Mouse (Mus musculus): Measurements from ENCODE around the gene Krtap16-1. TPM values are rescaled to one million over a fixed set of nuclear protein-coding genes. Genes with fewer than 3 reads are reported as not detected.

Krtap16-1 gene
- polyA plus RNA-seq (2012; rRNA removed; ENCODE audit: low replicate concordance), result not detected in 2 replicates

DNA sequence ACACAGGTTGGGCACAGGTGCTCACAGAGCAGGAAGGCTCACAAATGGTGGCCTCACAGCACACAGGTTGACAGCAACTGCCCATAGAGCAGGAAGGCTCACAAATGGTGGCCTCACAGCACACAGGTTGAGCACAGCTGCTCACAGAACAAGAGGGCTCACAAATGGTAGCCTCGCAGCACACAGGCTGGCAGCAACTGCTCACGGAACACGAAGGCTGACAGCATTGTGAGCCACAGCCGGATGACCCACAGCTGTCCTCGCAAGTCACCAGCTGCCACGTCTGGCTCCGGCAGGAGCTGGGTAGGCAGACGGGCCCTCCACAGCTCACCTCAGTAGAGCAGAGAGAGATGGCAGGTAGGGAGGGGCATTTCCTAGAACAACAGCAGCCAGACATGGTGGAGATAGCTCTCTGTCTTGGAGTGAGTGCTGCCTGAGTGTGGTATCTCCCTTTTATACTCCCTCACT is at the start of gene Krtap16-1:
Gene Krtap16-1, minus strand, starts transcription at position 418 of the 468 bp plus-strand sequence.

DNA sequence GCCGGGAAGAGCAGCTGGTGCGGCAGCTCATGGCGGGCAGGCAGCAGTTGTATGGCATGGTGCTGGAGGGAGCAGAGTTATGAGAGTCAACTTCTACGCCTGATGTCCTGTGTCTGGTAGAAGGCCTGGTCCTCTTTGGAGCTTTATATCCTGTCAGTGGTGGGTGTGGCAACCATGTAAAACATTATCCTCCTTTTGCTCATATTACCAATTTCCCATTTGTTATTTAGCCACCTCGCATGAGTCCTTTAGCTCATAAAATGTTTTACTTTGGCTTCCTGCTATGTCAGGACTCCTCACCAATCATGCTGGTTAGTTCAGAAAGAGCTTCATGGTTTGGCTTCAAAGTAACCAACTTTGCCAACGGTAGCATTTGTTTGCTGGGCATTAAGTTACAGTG is 43.4 kb upstream of the Krtap16-1 start, which contains the start of gene Krt33b:
Gene Krt33b, minus strand, starts transcription at position 101 of the 400 bp plus-strand sequence.

GRCm38 (mm10) chr11:100016112-100016511 is 29.7 kb upstream of the Krtap16-1 start, which contains the start of gene Krt33a:
TSS of gene Krt33a (minus strand) at chr11:100016212.

GRCm38 (mm10) chr11:99993620-99994383 is 7.4 kb upstream of the Krtap16-1 start, which contains the start of gene Krtap17-1:
TSS of gene Krtap17-1 (minus strand) at chr11:99993994.

GRCm38 (mm10) chr11:99978953-99979352 is 7.4 kb downstream of the Krtap16-1 start, which contains the start of gene Krtap29-1:
TSS of gene Krtap29-1 (minus strand) at chr11:99979053.

GRCm38 (mm10) chr11:99948175-99948574 is 38.2 kb downstream of the Krtap16-1 start, which contains the start of gene Krtap9-5:
TSS of gene Krtap9-5 (plus strand) at chr11:99948475.

GRCm38 (mm10) chr11:99935991-99936390 is 50.4 kb downstream of the Krtap16-1 start, which contains the start of gene Krtap31-2:
TSS of gene Krtap31-2 (plus strand) at chr11:99936291.

Other genes with a start within 250 kb of the Krtap16-1 start
- gene Gm11595, start 213.7 kb downstream of the Krtap16-1 start, polyA plus RNA-seq (2012; rRNA removed; ENCODE audit: low replicate concordance), result not detected in 2 replicates
- not detected in 2 replicates for gene Krtap4-8, start 205.9 kb downstream of the Krtap16-1 start, polyA plus RNA-seq (2012; rRNA removed; ENCODE audit: low replicate concordance)
- gene Krtap4-9, start 201.4 kb downstream of the Krtap16-1 start, polyA plus RNA-seq (2012; rRNA removed; ENCODE audit: low replicate concordance), result not detected in 2 replicates
- gene Gm11596, start 193.1 kb downstream of the Krtap16-1 start, polyA plus RNA-seq (2012; rRNA removed; ENCODE audit: low replicate concordance), result not detected in 2 replicates
- gene Gm11569, start 187.7 kb downstream of the Krtap16-1 start, polyA plus RNA-seq (2012; rRNA removed; ENCODE audit: low replicate concordance), result not detected in 2 replicates
- not detected in 2 replicates for gene Gm11554, start 182.2 kb downstream of the Krtap16-1 start, polyA plus RNA-seq (2012; rRNA removed; ENCODE audit: low replicate concordance)
- gene Krtap4-13, start 176.7 kb downstream of the Krtap16-1 start, polyA plus RNA-seq (2012; rRNA removed; ENCODE audit: low replicate concordance), result not detected in 2 replicates
- not detected in 2 replicates for gene Gm11564, start 170.9 kb downstream of the Krtap16-1 start, polyA plus RNA-seq (2012; rRNA removed; ENCODE audit: low replicate concordance)
- gene 2300003K06Rik, start 148.5 kb downstream of the Krtap16-1 start, polyA plus RNA-seq (2012; rRNA removed; ENCODE audit: low replicate concordance), result not detected in 2 replicates
- 1.4 TPM in 1 of 2 replicates, not detected in the other for gene Krtap4-16, start 135.0 kb downstream of the Krtap16-1 start, polyA plus RNA-seq (2012; rRNA removed; ENCODE audit: low replicate concordance)
- gene Gm11568, start 128.7 kb downstream of the Krtap16-1 start, polyA plus RNA-seq (2012; rRNA removed; ENCODE audit: low replicate concordance), result not detected in 2 replicates
- gene Gm11559, start 122.1 kb downstream of the Krtap16-1 start, polyA plus RNA-seq (2012; rRNA removed; ENCODE audit: low replicate concordance), result not detected in 2 replicates
- not detected in 2 replicates for gene Krtap9-1, start 113.2 kb downstream of the Krtap16-1 start, polyA plus RNA-seq (2012; rRNA removed; ENCODE audit: low replicate concordance)
- not detected in 2 replicates for gene Gm11567, start 107.4 kb downstream of the Krtap16-1 start, polyA plus RNA-seq (2012; rRNA removed; ENCODE audit: low replicate concordance)
- not detected in 2 replicates for gene Krtap31-1, start 78.7 kb downstream of the Krtap16-1 start, polyA plus RNA-seq (2012; rRNA removed; ENCODE audit: low replicate concordance)
- not detected in 2 replicates for gene Gm11565, start 71.8 kb downstream of the Krtap16-1 start, polyA plus RNA-seq (2012; rRNA removed; ENCODE audit: low replicate concordance)
- gene Krtap31-2, start 50.3 kb downstream of the Krtap16-1 start, polyA plus RNA-seq (2012; rRNA removed; ENCODE audit: low replicate concordance), result not detected in 2 replicates
- not detected in 2 replicates for gene Krtap9-5, start 38.1 kb downstream of the Krtap16-1 start, polyA plus RNA-seq (2012; rRNA removed; ENCODE audit: low replicate concordance)
- not detected in 2 replicates for gene Krtap29-1, start 7.5 kb downstream of the Krtap16-1 start, polyA plus RNA-seq (2012; rRNA removed; ENCODE audit: low replicate concordance)
- not detected in 2 replicates for gene Krtap17-1, start 7.4 kb upstream of the Krtap16-1 start, polyA plus RNA-seq (2012; rRNA removed; ENCODE audit: low replicate concordance)
- not detected in 2 replicates for gene Krt33a, start 29.6 kb upstream of the Krtap16-1 start, polyA plus RNA-seq (2012; rRNA removed; ENCODE audit: low replicate concordance)
- not detected in 2 replicates for gene Krt33b, start 43.3 kb upstream of the Krtap16-1 start, polyA plus RNA-seq (2012; rRNA removed; ENCODE audit: low replicate concordance)
- gene Krt34, start 55.0 kb upstream of the Krtap16-1 start, polyA plus RNA-seq (2012; rRNA removed; ENCODE audit: low replicate concordance), result not detected in 2 replicates
- 0.09 and 0.17 TPM in 2 replicates for gene Krt31, start 64.0 kb upstream of the Krtap16-1 start, polyA plus RNA-seq (2012; rRNA removed; ENCODE audit: low replicate concordance)
- 0.18 TPM in 1 of 2 replicates, not detected in the other for gene Krt32, start 101.6 kb upstream of the Krtap16-1 start, polyA plus RNA-seq (2012; rRNA removed; ENCODE audit: low replicate concordance)
- gene Krt35, start 109.6 kb upstream of the Krtap16-1 start, polyA plus RNA-seq (2012; rRNA removed; ENCODE audit: low replicate concordance), result not detected in 2 replicates
- 0.11 TPM in 1 of 2 replicates, not detected in the other for gene Krt36, start 119.0 kb upstream of the Krtap16-1 start, polyA plus RNA-seq (2012; rRNA removed; ENCODE audit: low replicate concordance)
- gene Krt13, start 135.0 kb upstream of the Krtap16-1 start, polyA plus RNA-seq (2012; rRNA removed; ENCODE audit: low replicate concordance), result 0.24 and 2.1 TPM in 2 replicates
- 0.12 and 0.37 TPM in 2 replicates for gene Krt15, start 149.3 kb upstream of the Krtap16-1 start, polyA plus RNA-seq (2012; rRNA removed; ENCODE audit: low replicate concordance)
- 1,125 and 1,286 TPM in 2 replicates for gene Krt19, start 162.1 kb upstream of the Krtap16-1 start, polyA plus RNA-seq (2012; rRNA removed; ENCODE audit: low replicate concordance)
- not detected in 2 replicates for gene Krt9, start 206.6 kb upstream of the Krtap16-1 start, polyA plus RNA-seq (2012; rRNA removed; ENCODE audit: low replicate concordance)
- gene Krt14, start 221.0 kb upstream of the Krtap16-1 start, polyA plus RNA-seq (2012; rRNA removed; ENCODE audit: low replicate concordance), result 0.05 and 0.34 TPM in 2 replicates